Mouse (Mus musculus): ENCODE results near the gene Senp1. TPM values are rescaled to one million over a fixed set of nuclear protein-coding genes. Genes with fewer than 3 reads are reported as not detected.

The Senp1 gene
- polyA plus RNA-seq, 2 experiments from 2014 or later, result 27.5 to 31.6 TPM

DNA sequence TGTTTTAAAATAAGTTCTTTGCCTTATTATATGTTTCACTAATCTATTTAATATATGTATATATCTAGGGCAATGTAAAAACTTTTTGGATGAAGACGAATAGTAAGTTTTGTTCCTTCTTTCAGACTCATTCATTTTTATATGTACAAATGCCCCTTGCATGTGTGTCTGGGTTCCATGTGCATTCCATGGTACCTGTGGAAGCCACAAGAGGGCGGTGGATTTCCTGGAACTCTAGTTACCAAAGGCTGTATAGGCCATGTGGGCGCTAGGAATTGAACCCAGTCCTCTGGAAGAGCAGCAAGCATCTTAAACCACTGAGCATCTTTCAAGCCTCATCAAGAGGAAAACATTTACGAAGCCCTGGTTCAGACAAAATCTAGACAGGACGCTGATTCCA, 49.2 kb downstream of the Senp1 start:
- ATAC-seq, result no peak

GRCm38 (mm10) chr15:98043967-98044366, 49.6 kb downstream of the Senp1 start:
- ATAC-seq, result no peak

DNA sequence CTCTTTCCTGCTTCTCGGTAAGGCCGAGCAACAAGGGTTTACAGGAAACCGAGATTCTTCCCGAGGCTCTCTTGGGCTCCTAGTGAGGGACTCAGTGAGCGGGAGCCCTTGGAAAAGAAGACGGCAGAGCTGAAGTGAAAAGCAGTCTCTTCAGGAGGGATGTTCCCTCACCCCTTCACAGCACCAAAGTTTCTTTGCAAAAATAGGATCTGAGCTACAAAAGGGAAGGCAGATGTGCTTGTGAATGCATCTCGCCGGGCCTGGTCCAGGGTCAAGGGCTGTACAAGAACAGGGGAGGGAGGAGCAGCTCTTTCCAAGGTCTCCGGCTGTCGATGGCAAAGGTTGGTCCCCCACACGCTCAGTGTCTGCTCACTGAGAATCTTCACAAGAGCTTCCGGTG, 51.0 kb downstream of the Senp1 start:
- no peak for ATAC-seq

DNA sequence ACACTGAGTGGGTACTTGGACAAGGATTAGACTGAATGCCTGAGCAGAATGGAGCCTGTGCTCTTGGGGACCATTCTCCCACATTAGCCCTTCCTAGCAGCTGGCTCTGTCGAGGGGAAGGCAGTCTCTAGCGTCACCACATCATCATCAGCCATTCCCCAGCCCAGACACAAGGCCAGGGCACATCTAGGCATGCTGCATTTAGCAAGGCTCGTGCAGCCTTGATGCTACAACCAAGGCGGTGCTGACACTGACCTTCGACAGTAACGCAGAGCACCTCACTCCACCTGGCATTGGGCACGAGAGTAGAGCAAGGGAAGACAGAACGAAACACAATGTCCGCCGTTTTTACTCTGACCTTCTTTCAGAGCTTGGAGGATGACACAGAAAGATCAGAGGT, 53.9 kb downstream of the Senp1 start:
- ATAC-seq, result no peak

GRCm38 (mm10) chr15:98036578-98036977, 57.0 kb downstream of the Senp1 start:
- ATAC-seq, result no peak

GRCm38 (mm10) chr15:98035076-98035755, 58.3 kb downstream of the Senp1 start:
- ATAC-seq, result no peak

DNA sequence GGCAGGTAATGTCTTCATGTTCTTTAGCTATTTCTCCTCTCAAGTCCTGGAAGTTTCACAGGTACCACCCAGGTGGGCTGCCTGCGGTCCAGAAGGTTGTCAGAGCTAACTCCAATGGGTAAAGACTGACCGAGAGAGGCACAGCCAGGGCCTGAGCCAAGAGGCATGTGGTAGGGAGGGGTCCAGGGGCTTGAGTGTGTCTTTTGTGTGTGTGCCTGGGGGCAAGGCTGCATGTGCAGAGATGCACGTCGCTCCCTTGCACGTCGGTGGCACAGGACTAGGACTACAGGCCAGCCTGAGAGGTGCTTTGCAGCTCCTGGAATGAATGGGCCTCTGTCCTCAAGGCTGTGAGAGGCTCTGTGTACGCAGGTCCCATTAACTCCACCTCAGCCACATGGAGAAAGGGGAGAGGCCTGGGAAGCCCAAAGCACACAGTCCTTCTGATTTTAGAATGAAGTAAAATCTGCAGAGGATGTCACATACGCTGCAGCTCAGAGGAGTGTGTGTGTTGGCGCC, 60.3 kb downstream of the Senp1 start:
- no peak for ATAC-seq

DNA sequence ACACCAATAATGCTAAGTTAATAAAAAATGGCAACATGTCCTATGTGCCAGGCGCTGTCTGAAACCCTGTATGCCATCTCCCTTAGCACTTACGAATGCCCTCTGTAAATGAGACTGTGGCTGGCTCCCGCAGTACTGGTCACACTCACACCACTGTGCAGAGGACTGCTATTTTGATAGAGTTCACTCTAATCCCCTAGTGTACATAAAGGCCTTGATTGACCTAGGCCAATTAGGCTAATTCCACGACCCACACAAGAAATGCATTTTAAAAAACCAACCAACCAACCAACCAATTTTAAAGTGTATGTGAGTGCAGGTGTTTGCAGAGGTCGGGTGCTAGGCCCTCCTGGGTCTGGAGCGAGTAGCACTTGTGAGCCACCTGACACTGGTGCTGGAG, 63.7 kb downstream of the Senp1 start:
- no peak for ATAC-seq

GRCm38 (mm10) chr15:98026967-98027904, 66.3 kb downstream of the Senp1 start:
- ATAC-seq, result no peak

- ATAC-seq, result no peak
Measured at GRCm38 (mm10) chr15:98025611-98026010, 67.9 kb downstream of the Senp1 start.

DNA sequence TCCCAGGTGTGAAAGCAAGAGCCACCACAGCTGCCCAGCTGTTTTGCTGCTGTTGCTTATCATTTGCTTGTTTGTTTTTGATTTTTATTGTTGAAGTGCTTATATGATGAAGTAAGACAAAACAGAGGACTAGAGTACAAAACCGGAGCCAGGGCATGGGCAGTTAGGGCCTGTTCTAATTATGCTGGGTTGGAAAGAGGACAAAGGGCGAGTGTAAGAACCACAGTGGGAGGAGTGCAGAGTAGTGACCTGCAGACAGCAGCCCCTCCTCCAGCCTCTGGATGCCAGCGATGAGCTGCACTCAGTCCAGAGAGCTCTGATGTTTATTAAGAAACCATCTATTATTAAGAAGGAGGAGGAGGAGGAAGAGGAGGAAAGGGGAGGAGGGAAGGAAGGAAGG, 70.4 kb downstream of the Senp1 start:
- ATAC-seq, result no peak

GRCm38 (mm10) chr15:98021886-98022285, 71.7 kb downstream of the Senp1 start:
- no peak for ATAC-seq

DNA sequence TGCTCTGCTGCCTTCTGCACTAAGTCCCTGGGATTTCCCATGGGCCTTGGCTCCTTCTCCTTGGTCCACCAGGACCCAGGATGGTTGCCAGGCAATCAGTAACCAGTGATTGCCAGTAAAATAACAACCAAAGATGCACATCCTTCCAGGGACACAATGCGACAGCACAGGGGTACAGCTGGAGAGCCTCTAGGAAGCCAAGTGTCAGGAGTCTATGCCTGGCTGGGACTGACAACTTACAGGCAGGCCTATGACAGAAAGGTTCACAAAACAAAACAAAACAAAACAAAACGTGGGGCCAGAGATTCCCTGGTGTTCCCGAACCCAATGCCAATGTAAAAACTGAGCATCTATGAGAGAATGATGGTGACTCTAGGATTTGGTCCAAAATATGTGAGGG, 74.5 kb downstream of the Senp1 start:
- ATAC-seq, result no peak

GRCm38 (mm10) chr15:98017925-98018324, 75.6 kb downstream of the Senp1 start:
- no peak for ATAC-seq

GRCm38 (mm10) chr15:98012810-98013209, 80.7 kb downstream of the Senp1 start:
- no peak for ATAC-seq

DNA sequence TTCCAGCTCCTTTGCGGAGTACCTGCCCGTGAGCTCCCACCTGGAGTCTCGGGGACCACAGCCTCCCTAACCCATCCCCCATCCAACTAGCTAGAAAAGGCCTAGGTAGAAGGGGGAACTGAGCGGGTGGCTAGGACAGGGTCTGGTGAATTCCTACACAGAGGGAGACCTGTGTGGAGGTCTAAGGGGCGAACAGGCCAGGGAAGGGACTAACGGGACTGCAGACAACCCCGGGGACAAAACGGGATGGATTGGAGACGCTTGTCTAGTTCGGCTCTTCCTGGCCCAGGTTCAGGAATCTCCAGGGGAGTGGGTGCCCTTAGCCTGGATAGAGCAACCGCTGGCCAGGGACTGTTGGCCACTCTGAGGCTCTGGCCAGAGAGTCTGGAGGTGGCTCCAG, 88.4 kb downstream of the Senp1 start:
- ATAC-seq, result no peak

- ATAC-seq, result no peak
Measured at GRCm38 (mm10) chr15:98004740-98005159, 88.8 kb downstream of the Senp1 start.

DNA sequence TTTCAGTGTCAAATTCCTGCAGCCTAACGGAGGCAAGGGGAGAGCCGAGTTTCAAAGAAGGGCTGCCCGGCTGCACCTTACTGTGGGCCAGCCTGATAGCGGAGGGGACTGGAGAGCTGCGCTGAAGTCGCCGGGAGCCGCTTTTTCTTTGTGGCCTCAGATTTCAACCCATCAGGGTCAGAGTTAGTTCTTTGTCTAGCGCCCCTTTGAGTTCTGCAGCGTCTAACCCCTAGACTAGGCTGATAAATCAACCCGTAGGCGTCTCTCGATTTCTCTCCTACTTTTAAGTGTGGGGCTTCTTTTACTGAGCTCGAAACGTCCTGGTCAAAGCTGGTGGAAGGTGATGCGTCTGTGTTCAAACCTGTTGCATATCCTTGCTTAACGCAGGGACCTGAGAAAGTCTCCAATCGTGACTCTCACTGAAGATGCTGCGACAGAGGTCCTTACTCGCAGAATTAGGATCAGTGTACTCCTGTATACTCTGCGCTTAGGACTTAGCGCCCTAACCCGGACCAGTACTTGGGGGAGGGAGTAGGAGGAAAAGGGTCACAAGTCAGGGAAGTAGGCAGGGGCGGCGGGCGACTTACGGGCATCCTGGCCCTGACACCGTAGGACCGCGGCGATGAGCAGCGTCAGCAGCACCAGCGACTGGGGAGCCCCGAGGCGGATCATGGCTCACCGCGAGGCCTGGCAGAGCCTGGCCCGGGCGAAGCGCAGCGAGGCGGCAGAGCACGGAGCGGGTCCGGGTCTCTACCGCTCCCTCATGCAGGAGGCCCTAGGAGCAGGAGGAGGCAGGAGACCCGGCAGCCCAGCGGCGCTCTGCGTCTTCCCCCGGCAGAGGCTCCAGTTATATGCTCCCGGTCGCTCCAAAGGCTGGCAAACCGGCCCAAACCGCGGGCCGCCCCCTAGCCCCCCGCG, 89.5 kb downstream of the Senp1 start, which contains the start of gene Col2a1:
Gene Col2a1, minus strand, starts transcription at position 874 of the 918 bp plus-strand sequence.
- no peak for ATAC-seq

DNA sequence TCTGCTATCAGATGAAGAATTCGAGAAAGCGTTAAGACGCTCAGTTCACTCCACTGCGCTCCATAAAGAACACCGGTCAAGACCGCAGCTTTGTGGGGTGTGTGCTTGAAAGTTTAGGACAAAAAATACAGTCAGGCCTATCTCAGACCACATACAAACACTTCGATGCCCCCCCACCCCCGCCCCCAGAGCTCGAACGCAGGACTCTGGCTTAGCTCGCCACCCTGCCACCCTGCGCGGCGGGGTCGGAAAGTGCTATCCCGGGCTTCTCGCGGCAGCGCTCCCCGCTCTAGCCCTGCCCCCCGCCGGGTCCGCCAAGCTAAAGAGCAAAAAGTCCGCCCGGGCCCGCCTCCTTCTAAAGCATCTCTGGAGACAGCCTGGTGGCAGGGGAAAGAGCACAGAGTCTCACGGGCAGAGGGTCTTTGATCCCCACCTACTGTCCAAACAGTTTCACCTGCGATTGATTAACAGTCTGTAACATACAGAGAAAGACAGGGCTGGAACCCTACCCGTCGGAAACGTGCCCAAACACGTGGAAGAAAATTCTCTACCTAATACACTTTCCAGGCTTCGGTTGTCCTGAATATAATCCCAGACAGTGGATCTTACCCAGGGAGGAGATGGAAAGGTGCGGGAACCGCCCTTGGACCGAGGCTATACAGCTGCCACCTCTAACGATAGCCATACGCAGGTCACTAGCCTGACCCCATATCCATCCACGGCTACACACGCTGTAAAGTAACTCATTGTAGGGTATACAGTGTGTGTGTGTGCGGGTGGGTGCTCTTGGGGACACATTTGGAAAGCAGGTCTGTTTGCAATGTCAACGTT, 90.3 kb downstream of the Senp1 start:
- no peak for ATAC-seq

DNA sequence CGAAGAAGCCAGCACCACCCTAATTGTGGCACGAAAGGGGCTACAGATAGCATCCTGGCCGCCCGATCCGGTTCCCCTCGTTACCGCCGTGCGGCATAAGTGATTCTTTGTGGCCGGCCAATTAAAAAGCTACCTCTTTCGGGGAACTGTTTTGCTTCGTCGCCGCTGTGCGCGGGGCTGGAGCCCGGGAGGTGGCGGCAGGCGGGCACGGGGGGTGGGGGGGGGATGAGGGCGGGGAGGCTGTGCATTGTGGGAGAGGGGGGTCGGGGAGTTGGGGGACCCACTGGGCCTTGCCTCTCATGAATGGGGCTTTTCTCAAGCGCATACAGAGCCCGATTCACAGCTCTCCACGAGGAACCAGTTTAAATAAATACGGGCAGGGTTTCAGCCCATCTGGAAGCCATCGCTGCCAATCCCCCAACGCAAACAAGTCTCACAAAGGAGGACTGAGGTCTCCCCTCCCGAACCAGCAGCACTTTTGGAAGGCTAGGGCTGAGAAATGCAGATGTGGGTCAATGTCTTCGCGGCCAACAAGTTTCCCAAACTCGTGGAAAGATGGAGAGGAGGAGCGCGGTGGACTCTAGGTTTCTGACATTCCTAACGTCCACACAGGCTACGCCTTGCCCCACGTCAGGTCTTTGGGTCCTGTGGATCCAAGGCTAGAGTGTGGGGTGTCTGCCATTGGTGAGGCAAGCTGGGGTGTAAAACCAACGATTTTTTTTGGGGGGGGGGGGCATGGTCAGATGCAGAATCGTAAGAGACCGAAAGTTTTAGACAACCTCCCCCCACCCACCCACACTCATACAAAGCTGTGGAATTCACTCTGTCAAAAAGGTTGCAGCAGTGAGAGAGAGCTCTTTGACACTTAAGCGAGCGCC, 91.2 kb downstream of the Senp1 start:
- ATAC-seq, result no peak

Measured in activated CD4-positive, CD25-positive, alpha-beta regulatory T cell, adult 4 months (primary cell).